In genomic region chr13:28768717-28769426, GRCm38 (mm10) we compare ENCODE assay signal across 10 mouse cellular contexts.
DNase-seq lines count a peak whose midpoint lies in the region; ATAC-seq and TF ChIP-seq lines count a peak whose summit lies in the region.
"Had no signal": no experiment of that assay in that cellular context is flagged by ENCODE, and none has a peak within 500 bp of the region (broad histone marks: within the 10 kb centered on the region; RNA-seq: fewer than 3 reads in every experiment).

No protein-coding gene starts in this region.

- H3K9ac ChIP-seq in stomach, embryonic 14.5 days (replicated peaks; ENCODE audit: low read depth, low read length), result no peak overlapping the region
- H3K9ac ChIP-seq in stomach, postnatal 0 days (ENCODE audit: low read length), result no peak overlapping the region
- peak overlapping the region; percentile 38; the same call in 1 of the 2 replicates for H3K9ac ChIP-seq in forebrain, embryonic 14.5 days (ENCODE audit: low read length)
- H3K9ac ChIP-seq in limb, embryonic 11.5 days (ENCODE audit: low read length), result no peak overlapping the region
- H3K9ac ChIP-seq: lung, embryonic 15.5 days had no signal

- WGBS in stomach, embryonic 14.5 days, result 32% methylated on average over 14 of the region's 14 CpGs
- WGBS in stomach, postnatal 0 days, result 53% methylated on average over 14 of the region's 14 CpGs
- whole genome bisulfite sequencing in forebrain, embryonic 14.5 days, result 18% methylated on average over 14 of the region's 14 CpGs
- 13% methylated on average over 14 of the region's 14 CpGs for WGBS in limb, embryonic 11.5 days

- no peak for DNase-seq in stomach, postnatal 0 days (ENCODE audit: low spot score)
- peak; percentile 77 for DNase-seq in forebrain, embryonic 14.5 days (ENCODE audit: low spot score)
- peak; percentile 72 for DNase-seq in limb, embryonic 11.5 days (ENCODE audit: low spot score)
- no peak for DNase-seq in gastrocnemius, postnatal 10 days
- no peak for DNase-seq in cerebellum, adult 18-20 months
- DNase-seq: right cerebral cortex, adult 18-20 months had no signal

- no peak overlapping the region for H3K4me3 ChIP-seq in stomach, embryonic 14.5 days (ENCODE audit: low read depth, low read length)
- H3K4me3 ChIP-seq in stomach, postnatal 0 days (ENCODE audit: low read depth, low read length), result no peak overlapping the region
- H3K4me3 ChIP-seq in forebrain, embryonic 14.5 days (ENCODE audit: low read depth, low read length), result no peak overlapping the region
- H3K4me3 ChIP-seq in limb, embryonic 11.5 days (ENCODE audit: low read depth, low read length), result no peak overlapping the region
- H3K4me3 ChIP-seq: lung, embryonic 15.5 days had no signal

- peak overlapping the region; percentile 53; the same call in 1 of the 2 replicates for H3K27ac ChIP-seq in stomach, embryonic 14.5 days (ENCODE audit: low read length)
- H3K27ac ChIP-seq in stomach, postnatal 0 days (replicated peaks), result no peak overlapping the region
- peak overlapping the region; percentile 78 for H3K27ac ChIP-seq in forebrain, embryonic 14.5 days (ENCODE audit: low read depth, low read length)
- H3K27ac ChIP-seq in limb, embryonic 11.5 days (replicated peaks; ENCODE audit: low read depth, low read length), result peak overlapping the region; percentile 60; the same call in 1 of the 2 replicates
- H3K27ac ChIP-seq: lung, embryonic 15.5 days had no signal

- TF ChIP-seq EP300 in stomach, postnatal 0 days (optimal IDR thresholded peaks at IDR 0.05), result no peak

- no peak for ATAC-seq in stomach, embryonic 14.5 days (ENCODE audit: insufficient number of reproducible peaks, insufficient read depth, low FRiP score, low read depth)
- no peak for ATAC-seq in stomach, postnatal 0 days (ENCODE audit: low FRiP score, low TSS enrichment)
- ATAC-seq in forebrain, embryonic 14.5 days, result peak; percentile 54
- ATAC-seq in limb, embryonic 11.5 days (ENCODE audit: insufficient number of reproducible peaks, low FRiP score, low TSS enrichment, low read depth), result peak; percentile 60; the same call in 1 of the 2 replicates
- ATAC-seq in megakaryocyte, adult 5-6 weeks (ENCODE audit: poor library complexity, severe bottlenecking), result no peak
- ATAC-seq: Patski had no signal

- no peak overlapping the region for H3K4me2 ChIP-seq in stomach, embryonic 14.5 days (replicated peaks; ENCODE audit: low read depth, low read length)
- H3K4me2 ChIP-seq in stomach, postnatal 0 days (replicated peaks; ENCODE audit: low read depth), result no peak overlapping the region
- no peak overlapping the region; the same call in 1 of the 2 replicates for H3K4me2 ChIP-seq in forebrain, embryonic 14.5 days (ENCODE audit: low read length)
- H3K4me2 ChIP-seq in limb, embryonic 11.5 days (ENCODE audit: low read depth, severe bottlenecking), result peak overlapping the region; percentile 5; the same call in 1 of the 2 replicates
- H3K4me2 ChIP-seq: lung, embryonic 15.5 days had no signal

- no peaks in the 10 kb centered on the region; the same call in 1 of the 2 replicates for H3K9me3 ChIP-seq in stomach, embryonic 14.5 days (ENCODE audit: control insufficient read depth, low read depth, low read length)
- no peaks in the 10 kb centered on the region for H3K9me3 ChIP-seq in stomach, postnatal 0 days (ENCODE audit: control insufficient read depth, low read length)
- H3K9me3 ChIP-seq in forebrain, embryonic 14.5 days (replicated peaks; ENCODE audit: control insufficient read depth, low read length), result no peaks in the 10 kb centered on the region
- H3K9me3 ChIP-seq in limb, embryonic 11.5 days (ENCODE audit: control insufficient read depth, low read length), result no peaks in the 10 kb centered on the region
- H3K9me3 ChIP-seq: lung, embryonic 15.5 days had no signal

- H3K4me1 ChIP-seq in stomach, embryonic 14.5 days (ENCODE audit: control insufficient read depth, insufficient read depth, low read length), result peaks cover 16% of the 10 kb centered on the region; the same call in 1 of the 2 replicates
- H3K4me1 ChIP-seq in stomach, postnatal 0 days (replicated peaks; ENCODE audit: control insufficient read depth, insufficient read depth), result 0 out of 2 replicates have a peak, but pooled peaks cover 2% of the 10 kb centered on the region
- H3K4me1 ChIP-seq in forebrain, embryonic 14.5 days (ENCODE audit: control insufficient read depth, insufficient read depth, low read length), result peaks cover 38% of the 10 kb centered on the region
- H3K4me1 ChIP-seq in limb, embryonic 11.5 days (ENCODE audit: control insufficient read depth, insufficient read depth, low read length), result peaks cover 21% of the 10 kb centered on the region

- no peak for TF ChIP-seq CTCF in stomach, postnatal 0 days (IDR thresholded peaks at IDR 0.05; ENCODE audit: low read depth)

- no peaks in the 10 kb centered on the region for H3K27me3 ChIP-seq in stomach, embryonic 14.5 days (ENCODE audit: control insufficient read depth, insufficient read depth, low read length)
- H3K27me3 ChIP-seq in stomach, postnatal 0 days (ENCODE audit: control insufficient read depth, insufficient read depth, low read length), result no peaks in the 10 kb centered on the region
- H3K27me3 ChIP-seq in forebrain, embryonic 14.5 days (replicated peaks; ENCODE audit: control insufficient read depth, insufficient read depth, low read length), result no peaks in the 10 kb centered on the region
- H3K27me3 ChIP-seq in limb, embryonic 11.5 days (ENCODE audit: control insufficient read depth, insufficient read depth, low read length), result no peaks in the 10 kb centered on the region
- H3K27me3 ChIP-seq: lung, embryonic 15.5 days; Patski had no signal

- H3K36me3 ChIP-seq in stomach, embryonic 14.5 days (ENCODE audit: control insufficient read depth, insufficient read depth, low read length), result no peaks in the 10 kb centered on the region
- no peaks in the 10 kb centered on the region for H3K36me3 ChIP-seq in stomach, postnatal 0 days (ENCODE audit: control insufficient read depth, insufficient read depth, low read length)
- no peaks in the 10 kb centered on the region for H3K36me3 ChIP-seq in forebrain, embryonic 14.5 days (ENCODE audit: control insufficient read depth, insufficient read depth, low read length)
- no peaks in the 10 kb centered on the region for H3K36me3 ChIP-seq in limb, embryonic 11.5 days (ENCODE audit: control insufficient read depth, insufficient read depth, low read length)
- H3K36me3 ChIP-seq: lung, embryonic 15.5 days had no signal

Comparison
In these comparisons a context has a peak if more than half of its experiments do, and no peak if none do; other contexts are left out.
1. ATAC-seq: peak in forebrain, embryonic 14.5 days (single experiment) and limb, embryonic 11.5 days (single experiment); none in stomach, embryonic 14.5 days (single experiment), stomach, postnatal 0 days (single experiment) and megakaryocyte, adult 5-6 weeks (single experiment).
2. DNase-seq: peak in forebrain, embryonic 14.5 days (single experiment) and limb, embryonic 11.5 days (single experiment); none in stomach, postnatal 0 days (single experiment), gastrocnemius, postnatal 10 days (single experiment) and cerebellum, adult 18-20 months (0 of 2).